10 mouse cellular contexts compared by ENCODE assay signal in genomic region chr5:124992891-124993290, GRCm38 (mm10). TPM values are rescaled to one million over a fixed set of nuclear protein-coding genes. Genes with fewer than 3 reads are reported as not detected.
DNase-seq lines count a peak whose midpoint lies in the region; ATAC-seq and TF ChIP-seq lines count a peak whose summit lies in the region.
"Had no signal": no experiment of that assay in that cellular context is flagged by ENCODE, and none has a peak within 500 bp of the region (broad histone marks: within the 10 kb centered on the region; RNA-seq: fewer than 3 reads in every experiment).

No protein-coding gene starts in this region.

- no peak overlapping the region for H3K9ac ChIP-seq in heart, embryonic 13.5 days

- H3K9me3 ChIP-seq in heart, embryonic 13.5 days, result no peaks in the 10 kb centered on the region
- H3K9me3 ChIP-seq: midbrain, embryonic 10.5 days had no signal

- no peak overlapping the region for H3K4me3 ChIP-seq in brown adipose tissue, adult 24 weeks (ENCODE audit: insufficient read depth, low read depth, low read length)
- H3K4me3 ChIP-seq in heart, embryonic 13.5 days, result no peak overlapping the region
- no peak overlapping the region for H3K4me3 ChIP-seq in layer of hippocampus, adult 2 months
- H3K4me3 ChIP-seq: erythroblast, embryonic 14.5 days; midbrain, embryonic 10.5 days had no signal

- no peak overlapping the region for H3K4me2 ChIP-seq in heart, embryonic 13.5 days

- no peak for ATAC-seq in cerebellum, adult (ENCODE audit: insufficient number of reproducible peaks, low FRiP score, low TSS enrichment)
- ATAC-seq in heart, embryonic 13.5 days (ENCODE audit: extremely low read depth, insufficient number of reproducible peaks, low FRiP score, low TSS enrichment), result no peak

- peaks cover 4% of the 10 kb centered on the region; the same call in 1 of the 2 replicates for H3K27me3 ChIP-seq in heart, embryonic 13.5 days (replicated peaks)

- peak overlapping the region; percentile 30; the same call in 1 of the 2 replicates for H3K27ac ChIP-seq in brown adipose tissue, adult 24 weeks (replicated peaks; ENCODE audit: low read depth, low read length)
- peak overlapping the region; percentile 62 for H3K27ac ChIP-seq in heart, embryonic 13.5 days (replicated peaks)
- no peak overlapping the region for H3K27ac ChIP-seq in layer of hippocampus, adult 2 months
- H3K27ac ChIP-seq: midbrain, embryonic 10.5 days had no signal

- TF ChIP-seq CTCF in layer of hippocampus, adult 2 months (conservative IDR thresholded peaks at IDR 0.05), result no peak

- H3K4me1 ChIP-seq in brown adipose tissue, adult 24 weeks (ENCODE audit: control insufficient read depth, insufficient read depth, insufficient read length, low read length), result peaks cover 8% of the 10 kb centered on the region
- peaks cover 26% of the 10 kb centered on the region for H3K4me1 ChIP-seq in heart, embryonic 13.5 days

- 49% methylated on average over 11 of the region's 11 CpGs for WGBS in heart, embryonic 13.5 days

- peak; percentile 38 to 50 for DNase-seq in cerebellum, postnatal 10 days
- peak; percentile 71 to 86 for DNase-seq in kidney, postnatal 25 days
- no peak for DNase-seq in embryo, embryonic 9.5 days (ENCODE audit: extremely low spot score)
- DNase-seq in layer of hippocampus, postnatal 25 days (ENCODE audit: extremely low spot score in 1 of 2, low spot score in 1 of 2), result no peak
- no peak for DNase-seq in layer of hippocampus, adult 2 months (ENCODE audit: low spot score in 2 of 2)

- H3K36me3 ChIP-seq in heart, embryonic 13.5 days, result no peaks in the 10 kb centered on the region
- H3K36me3 ChIP-seq: midbrain, embryonic 10.5 days had no signal

RNA-seq across cellular contexts. Expression of gene Rflna, which starts 10.1 kb away (rescaled TPM):
- polyA plus RNA-seq in brown adipose tissue, adult 24 weeks (2012; ENCODE audit: insufficient read depth, insufficient read length, missing spikeins), result not detected in 2 replicates
- 1.1 and 1.6 TPM in 2 replicates for polyA plus RNA-seq in heart, embryonic 13.5 days (2015; fragmentation: Nextera tagmentation; extraction: Ambion mirVana)
- total RNA-seq in layer of hippocampus, postnatal 25 days (2021), result under 1 TPM; 0.37 to 0.80 TPM
- under 1 TPM; 0.44 to 0.83 TPM for total RNA-seq in layer of hippocampus, adult 2 months (2021)
- polyA plus RNA-seq: erythroblast, embryonic 14.5 days had no signal

Comparison
In these comparisons a context has a peak if more than half of its experiments do, and no peak if none do; other contexts are left out.
1. DNase-seq: peak in cerebellum, postnatal 10 days (2 of 2) and kidney, postnatal 25 days (2 of 2); none in embryo, embryonic 9.5 days (single experiment), layer of hippocampus, postnatal 25 days (0 of 2) and layer of hippocampus, adult 2 months (0 of 2).